Mouse (Mus musculus): ENCODE data around the gene Cdc42ep1.
A peak's percentile ranks its signal among the peaks of the same experiment; 100 is the strongest.

Cdc42ep1 gene

GRCm38 (mm10) chr15:78830742-78831719, 11.4 kb upstream of the Cdc42ep1 start:
- no peak for DNase-seq

DNA sequence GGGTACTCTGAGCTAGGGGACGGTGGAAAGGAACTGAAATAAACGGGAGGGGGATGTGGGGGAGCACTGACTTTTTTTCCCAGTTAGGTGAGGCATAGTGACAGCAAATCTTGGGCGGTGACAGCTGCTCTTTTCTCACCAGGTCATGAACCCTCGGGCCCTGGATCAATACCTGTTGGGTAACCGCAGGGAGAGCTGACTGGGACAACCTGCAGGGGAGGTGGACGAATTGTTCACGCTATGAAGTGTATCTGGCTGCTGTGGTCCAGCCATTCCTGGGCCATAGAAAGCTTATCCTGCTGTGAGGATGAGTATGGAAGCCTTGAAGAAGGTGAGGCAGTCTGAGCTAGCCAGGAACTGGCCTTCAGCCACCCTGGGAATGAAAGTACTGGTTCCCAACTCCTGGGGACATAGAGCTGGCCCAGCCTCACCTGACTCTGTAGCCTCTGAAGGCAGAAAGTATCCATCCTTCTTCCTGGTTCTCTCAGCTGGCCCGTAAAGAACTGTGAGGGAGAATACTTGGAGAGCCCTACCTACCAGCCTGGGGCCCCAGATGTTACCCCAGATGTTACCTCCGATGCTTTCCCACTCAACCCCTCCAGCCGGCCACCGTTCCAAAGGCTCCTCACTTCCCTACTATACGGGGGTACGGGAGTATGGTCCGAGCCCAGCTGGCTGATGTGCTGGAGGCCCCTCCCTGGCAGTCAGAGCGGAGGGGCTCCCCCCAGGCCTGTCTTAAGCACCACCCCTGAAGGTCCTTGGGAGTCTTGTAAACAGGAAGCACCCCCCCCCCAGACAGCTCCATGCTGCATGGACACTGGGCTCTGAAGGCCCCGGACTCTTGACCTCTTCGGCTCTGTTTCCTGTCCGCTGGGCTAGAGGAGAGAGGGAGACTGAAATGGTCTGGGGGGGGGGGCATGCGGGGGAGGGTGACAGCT, 10.4 kb upstream of the Cdc42ep1 start:
- peak; percentile 64 to 80 for DNase-seq

DNA sequence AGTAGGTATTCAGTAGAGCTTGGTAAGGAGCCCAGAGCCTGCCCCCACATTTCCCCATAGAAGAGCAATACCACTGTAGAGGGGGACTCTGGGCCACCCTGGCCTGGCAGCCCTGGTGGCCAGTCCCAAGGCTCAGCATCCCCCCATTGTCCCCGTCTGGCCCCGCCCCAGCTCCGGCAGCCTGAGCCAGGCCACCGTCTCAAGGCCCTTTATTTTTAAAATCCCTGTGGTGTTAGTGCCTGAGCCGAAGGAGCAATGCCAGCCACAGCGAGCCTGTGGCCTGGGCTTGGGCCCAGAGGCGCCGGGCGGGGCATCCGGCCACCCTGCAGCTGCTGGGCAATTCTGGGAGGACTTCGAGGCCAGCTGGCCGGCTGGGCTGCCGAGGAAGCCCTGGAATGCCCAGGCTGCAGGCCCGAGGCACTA, 9.7 kb upstream of the Cdc42ep1 start:
- DNase-seq, result peak; percentile 85 to 87

- DNase-seq, result no peak
Observed at GRCm38 (mm10) chr15:78833582-78833981, 8.8 kb upstream of the Cdc42ep1 start.

DNA sequence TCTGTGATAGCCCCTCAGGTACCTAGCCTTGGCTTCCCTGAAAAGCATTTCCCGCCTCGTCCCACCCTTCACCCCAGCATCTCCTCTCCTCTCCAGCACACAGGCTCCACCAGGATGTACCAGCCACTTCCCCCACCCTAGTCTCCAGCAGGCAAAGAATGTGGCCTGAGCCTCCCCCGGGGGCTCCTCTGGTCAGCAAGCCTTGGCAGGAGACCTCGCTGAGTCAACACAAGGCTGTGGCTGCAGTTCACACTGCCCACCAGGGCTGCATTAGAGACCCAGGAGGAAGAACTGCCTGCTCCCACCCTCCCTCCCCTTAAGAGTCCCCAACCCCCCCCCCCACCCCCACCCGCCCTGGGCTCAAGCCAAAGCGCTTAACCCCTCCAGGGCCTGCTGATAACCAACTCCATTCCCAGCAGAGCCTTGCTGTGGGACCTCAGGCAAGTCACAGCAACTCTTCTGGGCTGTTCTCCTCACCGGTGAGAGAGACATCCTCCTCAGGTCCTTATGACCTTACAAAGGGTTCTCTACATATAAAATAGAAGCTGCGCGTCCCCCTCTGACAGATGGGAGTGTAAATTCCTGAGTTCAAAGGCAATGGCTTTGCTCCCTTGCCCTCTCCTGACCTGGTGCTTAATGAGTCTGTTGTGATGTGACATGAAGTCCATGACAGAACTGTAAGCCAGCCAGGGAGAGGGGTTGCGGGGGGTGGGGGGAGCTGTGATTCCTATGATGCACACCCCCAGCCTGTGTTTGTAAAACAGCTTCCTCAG, 8.0 kb upstream of the Cdc42ep1 start:
- peak in 1 of 2 experiments; percentile 30 for DNase-seq

- DNase-seq, result peak; percentile 60 to 75
Observed at GRCm38 (mm10) chr15:78835200-78836085, 7.0 kb upstream of the Cdc42ep1 start.

DNA sequence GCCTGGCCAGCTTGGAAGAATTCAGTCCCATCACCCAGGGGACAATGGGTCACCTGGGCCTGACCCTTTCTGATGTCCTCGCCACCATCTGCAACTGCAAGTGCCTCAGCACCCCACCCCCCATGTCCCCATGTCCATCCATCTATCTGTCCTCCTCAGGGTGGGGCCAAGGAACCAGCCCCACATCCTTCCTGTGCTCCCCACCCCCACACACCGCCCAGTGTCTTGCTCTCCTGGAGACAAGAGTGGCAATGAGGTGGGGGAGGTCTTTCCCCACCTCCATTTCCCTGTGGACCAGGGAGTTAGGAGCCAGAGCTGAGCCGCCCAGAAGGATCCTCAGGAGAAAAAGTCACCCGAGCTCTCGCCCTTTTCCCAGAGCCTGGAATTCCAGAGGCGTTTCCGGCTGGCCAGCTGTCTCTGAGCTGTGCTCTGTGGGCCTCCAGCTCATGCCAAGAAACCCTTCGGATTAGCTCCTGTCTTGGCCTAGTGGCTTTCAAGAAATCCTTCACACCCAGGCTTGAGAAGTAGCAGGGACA, 6.3 kb upstream of the Cdc42ep1 start:
- peak; percentile 71 to 84 for DNase-seq

GRCm38 (mm10) chr15:78839744-78840143, 2.7 kb upstream of the Cdc42ep1 start:
- no peak for DNase-seq

GRCm38 (mm10) chr15:78840241-78840640, 2.2 kb upstream of the Cdc42ep1 start:
- peak; percentile 70 to 78 for DNase-seq

DNA sequence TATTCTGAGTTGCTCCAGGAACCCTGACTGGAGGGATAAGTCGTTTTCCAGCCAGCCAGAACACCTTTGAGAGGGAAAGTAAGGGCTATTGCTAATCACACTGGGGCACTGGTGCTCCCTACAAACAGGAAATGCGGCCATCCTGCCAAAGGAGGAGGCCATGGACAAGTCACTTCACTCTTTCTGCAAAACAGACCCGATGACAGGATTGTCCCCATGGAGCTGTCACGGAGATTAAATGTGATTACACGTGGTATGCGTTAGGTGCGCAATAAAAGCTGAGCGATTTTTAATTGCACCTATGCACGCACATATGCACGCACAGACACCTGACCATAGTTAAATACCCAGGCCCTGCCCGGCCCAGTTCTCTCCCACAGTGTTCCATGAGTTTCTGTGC, 1.7 kb upstream of the Cdc42ep1 start:
- DNase-seq, result no peak

DNA sequence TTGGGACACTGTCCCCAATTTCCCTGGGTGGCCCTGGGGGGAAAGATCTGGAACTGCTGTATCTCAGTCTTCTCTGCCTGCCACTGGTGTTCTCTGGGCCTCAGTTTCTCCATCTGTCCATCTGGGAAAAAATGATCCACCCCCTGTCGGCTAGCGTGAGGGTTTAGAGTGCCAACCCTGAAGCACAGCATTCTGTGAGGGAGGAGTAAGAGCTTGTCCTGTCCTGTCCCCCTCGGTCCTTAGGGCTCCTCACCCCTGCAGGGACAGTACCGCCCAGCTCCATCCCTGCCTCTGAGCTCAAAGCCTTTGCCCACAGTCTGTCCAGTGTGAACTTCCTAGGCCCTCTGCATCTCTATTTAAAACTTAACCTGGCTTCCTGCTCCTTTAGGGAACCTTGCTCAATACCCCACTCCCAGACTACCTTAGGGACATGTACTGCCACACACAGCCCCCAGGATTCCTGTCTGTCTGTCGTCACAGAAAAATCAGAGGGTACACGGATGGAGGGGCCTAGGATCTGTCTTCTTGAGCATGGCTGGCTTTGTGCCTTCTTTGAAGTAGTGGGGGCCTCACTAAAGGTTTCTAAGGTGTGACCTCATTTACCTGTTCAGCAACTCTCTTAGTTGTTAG, 1.1 kb upstream of the Cdc42ep1 start:
- no peak for DNase-seq

DNA sequence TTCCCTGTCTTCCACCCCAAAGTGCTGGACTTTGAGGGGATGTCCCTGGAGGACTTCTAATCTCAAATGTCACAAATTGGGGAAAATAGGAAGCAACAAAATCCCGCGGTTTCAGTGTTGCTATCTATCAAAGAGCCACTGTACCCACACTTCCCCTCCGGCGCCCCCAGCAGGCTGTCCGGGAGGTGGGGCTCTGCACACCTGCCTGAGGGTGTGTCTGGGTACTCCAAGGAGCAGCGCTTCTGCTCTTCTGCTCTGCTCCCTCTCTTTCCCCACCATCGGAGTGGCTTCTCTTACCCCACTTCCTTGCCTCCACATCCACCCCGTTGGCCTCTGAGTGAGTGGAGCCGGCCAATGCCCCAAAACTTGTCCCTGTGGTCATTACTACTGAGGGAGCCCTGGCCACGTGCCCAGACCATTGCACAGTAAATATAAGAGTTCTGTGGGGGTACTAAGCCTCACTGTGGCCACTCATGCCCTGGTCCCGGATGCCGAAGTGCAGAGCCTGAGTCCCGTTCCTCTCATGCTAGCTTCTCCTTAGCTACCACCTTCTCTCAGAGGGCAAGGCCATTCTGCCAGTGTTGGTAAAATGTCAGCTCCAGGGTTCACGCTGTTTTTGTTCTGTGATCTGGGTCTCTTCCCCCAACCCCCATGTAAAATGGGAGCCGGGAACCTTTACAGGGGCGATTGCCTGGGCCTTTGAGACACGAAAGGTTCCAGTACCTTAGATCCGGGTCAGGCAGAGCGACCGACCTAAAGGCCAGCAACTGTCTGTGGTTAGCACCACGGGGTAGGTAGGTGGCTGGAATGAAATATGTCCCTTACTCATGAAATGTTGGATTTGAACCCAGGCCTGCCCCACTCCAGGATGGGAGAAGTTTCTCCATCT, 1.4 kb downstream of the Cdc42ep1 start:
- peak; percentile 47 to 60 for DNase-seq

GRCm38 (mm10) chr15:78844791-78845190, 2.4 kb downstream of the Cdc42ep1 start:
- peak; percentile 76 to 88 for DNase-seq

GRCm38 (mm10) chr15:78845321-78845720, 2.9 kb downstream of the Cdc42ep1 start:
- DNase-seq, result peak; percentile 53 to 60

- peak; percentile 63 to 78 for DNase-seq
Observed at GRCm38 (mm10) chr15:78845867-78846266, 3.4 kb downstream of the Cdc42ep1 start.

- no peak for DNase-seq
Observed at GRCm38 (mm10) chr15:78846352-78846751, 3.9 kb downstream of the Cdc42ep1 start.

- DNase-seq, result peak in 1 of 2 experiments; percentile 61
Observed at GRCm38 (mm10) chr15:78846805-78847204, 4.4 kb downstream of the Cdc42ep1 start.

DNA sequence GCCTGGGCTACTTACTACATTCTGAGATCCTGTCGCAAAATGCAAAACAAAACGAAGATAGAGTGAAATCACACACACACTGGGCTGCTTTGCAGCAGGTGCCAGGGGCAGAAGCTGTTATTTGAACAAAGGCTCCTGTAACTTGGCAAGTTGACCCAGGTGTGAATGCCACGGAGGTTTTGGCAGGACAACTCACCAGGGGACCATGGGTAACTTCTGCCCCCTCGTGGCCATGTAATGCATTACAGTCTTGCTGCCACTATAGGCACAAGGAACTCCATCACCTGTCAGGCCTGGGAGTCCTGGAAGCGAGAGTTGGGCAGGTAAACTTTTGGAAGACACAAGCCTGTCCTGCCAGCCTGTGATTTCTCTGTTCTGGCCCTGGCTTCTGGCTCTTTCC, 6.0 kb downstream of the Cdc42ep1 start:
- DNase-seq, result peak; percentile 90 to 92

DNA sequence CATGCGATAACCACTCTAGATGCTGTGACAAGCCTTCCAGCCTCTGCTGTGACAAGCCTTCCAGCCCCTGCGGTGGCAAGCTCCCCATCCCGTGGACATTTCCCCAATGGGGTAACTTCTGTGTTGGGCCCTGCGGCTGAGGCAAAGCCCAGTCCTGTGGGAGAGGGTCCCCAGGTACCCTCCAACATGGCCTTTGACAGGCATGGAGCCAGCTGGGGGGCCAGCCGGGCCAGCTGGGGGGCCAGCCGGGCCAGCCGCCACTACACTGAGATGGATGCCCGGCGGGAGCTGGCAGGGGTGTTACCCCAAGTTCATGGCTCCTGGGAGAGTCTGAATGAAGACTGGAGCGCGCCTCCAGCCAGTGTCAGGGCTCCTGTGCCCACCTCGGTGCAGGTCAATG, 7.1 kb downstream of the Cdc42ep1 start:
- DNase-seq, result no peak

Data from lung, adult 18-20 months (tissue).